Mouse (Mus musculus) heart, postnatal 10 days (tissue): ENCODE measurements around the gene Mageb4. TPM values are rescaled to one million over a fixed set of nuclear protein-coding genes. Genes with fewer than 3 reads are reported as not detected.
"Not testable (repeated sequence)": the region's sequence is repeated elsewhere in the genome, so short reads cannot be mapped to it uniquely, and the experiment has no call there.

ENCODE experiments used
- DNase-seq, 2 experiments: peaks; one replicate each; pipeline ENCODE4 v3.0.0; 2021
- intact Hi-C: fragments of 180-260 bp; cut with DNase I; formaldehyde crosslinking; loops from one replicate; pipeline ENCODE4 v1.15.1; 2025
- total RNA-seq, 2 experiments: library from RNA; stranded (reverse); gene quantifications; 2 replicates each; pipeline ENCODE4 v1.2.3; 2021

Gene Mageb4
- not detected for total RNA-seq

GRCm38 (mm10) chrX:86304993-86305392 is at the start of gene Mageb4:
Gene Mageb4, minus strand, starts transcription at chrX:86305093.
- DNase-seq, intact Hi-C loops: not testable (repeated sequence)

DNA sequence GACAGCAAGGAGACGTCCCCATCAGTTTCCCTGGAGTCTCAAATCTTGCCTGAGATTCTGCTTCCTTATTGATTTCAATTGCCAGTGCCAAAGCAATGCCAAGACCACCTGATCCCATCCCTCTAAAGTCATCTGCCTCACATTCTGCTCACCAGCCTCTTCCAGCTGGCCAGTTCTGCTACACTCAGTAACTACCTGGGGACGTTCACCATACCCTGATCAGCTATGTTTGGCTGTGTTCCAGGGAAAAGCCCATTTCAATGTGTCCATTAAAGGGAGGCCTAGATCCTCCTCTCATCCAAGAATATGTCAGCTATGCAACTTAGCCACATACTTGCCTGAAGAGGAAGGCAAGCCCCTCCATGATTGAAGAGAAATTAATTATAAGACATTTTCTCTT is 20.3 kb downstream of the Mageb4 start:
- DNase-seq, intact Hi-C loops: not testable (repeated sequence)

DNA sequence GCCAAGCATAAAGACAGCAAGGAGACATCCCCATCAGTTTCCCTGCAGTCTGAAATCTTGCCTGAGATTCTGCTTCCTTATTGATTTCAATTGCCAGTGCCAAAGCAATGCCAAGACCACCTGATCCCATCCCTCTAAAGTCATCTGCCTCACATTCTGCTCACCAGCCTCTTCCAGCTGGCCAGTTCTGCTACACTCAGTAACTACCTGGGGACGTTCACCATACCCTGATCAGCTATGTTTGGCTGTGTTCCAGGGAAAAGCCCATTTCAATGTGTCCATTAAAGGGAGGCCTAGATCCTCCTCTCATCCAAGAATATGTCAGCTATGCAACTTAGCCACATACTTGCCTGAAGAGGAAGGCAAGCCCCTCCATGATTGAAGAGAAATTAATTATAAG is 58.9 kb downstream of the Mageb4 start:
- DNase-seq, intact Hi-C loops: not testable (repeated sequence)

DNA sequence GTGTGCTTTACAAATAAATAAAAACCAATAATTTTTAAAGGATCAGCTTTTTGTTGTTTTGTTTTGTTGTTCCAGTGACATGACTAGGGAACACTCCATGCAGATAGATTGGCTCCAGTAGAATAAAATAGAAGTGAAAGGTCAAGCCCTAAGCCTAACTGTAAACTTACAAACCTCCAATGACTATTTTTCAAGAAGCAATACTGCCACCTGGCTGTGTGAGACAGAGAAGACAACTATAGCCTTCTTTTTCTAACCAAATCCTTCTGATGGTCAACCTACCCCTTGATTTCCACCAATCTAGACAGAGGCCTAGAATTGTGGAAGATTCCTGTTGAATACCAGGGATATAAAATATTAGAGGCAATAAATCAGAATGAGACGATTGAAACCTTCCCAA is 67.6 kb downstream of the Mageb4 start:
- intact Hi-C loops = no loop called here
- DNase-seq = no peak

Other genes with a start within 250 kb of the Mageb4 start
- gene Nr0b1, start 113.3 kb downstream of the Mageb4 start, total RNA-seq = not detected